23 mouse cellular contexts compared by ENCODE assay signal in genomic region chr12:24460406-24460805, GRCm38 (mm10). TPM values are rescaled to one million over a fixed set of nuclear protein-coding genes. Genes with fewer than 3 reads are reported as not detected.
DNase-seq lines count a peak whose midpoint lies in the region; ATAC-seq lines count a peak whose summit lies in the region.
"Had no signal": no experiment of that assay in that cellular context is flagged by ENCODE, and none has a peak within 500 bp of the region (broad histone marks: within the 10 kb centered on the region; RNA-seq: fewer than 3 reads in every experiment).

No protein-coding gene starts in this region.

- no peaks in the 10 kb centered on the region for H3K9me3 ChIP-seq in kidney, embryonic 14.5 days (ENCODE audit: control insufficient read depth, low read length)
- H3K9me3 ChIP-seq: embryonic facial prominence, embryonic 13.5 days; forebrain, embryonic 12.5 days; G1E; heart, embryonic 15.5 days; intestine, embryonic 15.5 days had no signal

- WGBS in kidney, embryonic 14.5 days = 60% methylated on average over 10 of the region's 10 CpGs

- no peaks in the 10 kb centered on the region for H3K4me1 ChIP-seq in kidney, embryonic 14.5 days (ENCODE audit: control insufficient read depth, insufficient read depth, low read length)
- H3K4me1 ChIP-seq: embryonic facial prominence, embryonic 13.5 days; forebrain, embryonic 12.5 days; heart, embryonic 15.5 days; hindbrain, embryonic 10.5 days; intestine, embryonic 15.5 days had no signal

- ATAC-seq in kidney, embryonic 14.5 days (ENCODE audit: low FRiP score, low TSS enrichment) = no peak
- ATAC-seq: CD4-positive, CD25-positive, alpha-beta regulatory T cell, adult 4 months; forebrain, embryonic 16.5 days; intestine, embryonic 15.5 days had no signal

- peak; percentile 36 to 64 for DNase-seq in adrenal gland, adult (ENCODE audit: inconsistent age in 2 of 2, low spot score in 1 of 2)
- no peak for DNase-seq in adrenal gland, postnatal 4 days (ENCODE audit: low spot score in 2 of 2)
- DNase-seq in kidney, adult 11 months = peak; percentile 6
- DNase-seq in kidney, adult 18-20 months = no peak
- DNase-seq in kidney, postnatal 14 days = peak; percentile 21
- no peak for DNase-seq in thymus, postnatal 25 days
- DNase-seq: B cell, adult 2 months; cerebellum, adult 11-12 months; cerebellum, adult 9-11 months; cerebellum, postnatal 36 days; gastrocnemius, postnatal 10 days; heart, adult 2 months had no signal

- H3K27ac ChIP-seq in kidney, embryonic 14.5 days (ENCODE audit: low read depth, low read length) = no peak overlapping the region
- H3K27ac ChIP-seq: embryonic facial prominence, embryonic 13.5 days; forebrain, embryonic 12.5 days; heart, adult 2 months; heart, embryonic 15.5 days; hindbrain, embryonic 10.5 days; hindbrain, embryonic 14.5 days; intestine, embryonic 15.5 days had no signal

- no peak overlapping the region for H3K9ac ChIP-seq in kidney, embryonic 14.5 days (ENCODE audit: low read depth, low read length)
- H3K9ac ChIP-seq: embryonic facial prominence, embryonic 13.5 days; forebrain, embryonic 12.5 days; heart, embryonic 15.5 days; hindbrain, embryonic 14.5 days; intestine, embryonic 15.5 days had no signal

- no peak overlapping the region for H3K4me2 ChIP-seq in kidney, embryonic 14.5 days (replicated peaks; ENCODE audit: low read depth, low read length)
- H3K4me2 ChIP-seq: embryonic facial prominence, embryonic 13.5 days; forebrain, embryonic 12.5 days; heart, embryonic 11.5 days; heart, embryonic 15.5 days; hindbrain, embryonic 14.5 days; intestine, embryonic 15.5 days had no signal

- no peaks in the 10 kb centered on the region for H3K36me3 ChIP-seq in kidney, embryonic 14.5 days (ENCODE audit: control insufficient read depth, insufficient read depth, low read length)
- H3K36me3 ChIP-seq: embryonic facial prominence, embryonic 13.5 days; forebrain, embryonic 12.5 days; G1E; heart, embryonic 15.5 days; hindbrain, embryonic 10.5 days; intestine, embryonic 15.5 days had no signal

- no peaks in the 10 kb centered on the region for H3K27me3 ChIP-seq in kidney, embryonic 14.5 days (ENCODE audit: control insufficient read depth, insufficient read depth, low read length)
- H3K27me3 ChIP-seq: embryonic facial prominence, embryonic 13.5 days; forebrain, embryonic 12.5 days; heart, embryonic 15.5 days; intestine, embryonic 15.5 days had no signal

- H3K4me3 ChIP-seq in kidney, embryonic 14.5 days (ENCODE audit: low read length) = no peak overlapping the region
- H3K4me3 ChIP-seq: embryonic facial prominence, embryonic 13.5 days; forebrain, embryonic 12.5 days; heart, adult 2 months; heart, embryonic 15.5 days; hindbrain, embryonic 10.5 days; intestine, embryonic 15.5 days had no signal

RNA-seq across cellular contexts. Expression of gene Taf1b, which starts 37.8 kb away (rescaled TPM):
- 10 to 100 TPM; 20.1 to 25.2 TPM for total RNA-seq in adrenal gland, postnatal 4 days (2021)
- 29.1 and 34.3 TPM in 2 replicates for polyA plus RNA-seq in kidney, embryonic 14.5 days (2014; fragmentation: Nextera tagmentation; extraction: Ambion mirVana)

Comparison
In these comparisons a context has a peak if more than half of its experiments do, and no peak if none do; other contexts are left out.
1. DNase-seq: peak in adrenal gland, adult (2 of 2), kidney, adult 11 months (single experiment) and kidney, postnatal 14 days (single experiment); none in adrenal gland, postnatal 4 days (0 of 2), kidney, adult 18-20 months (single experiment) and thymus, postnatal 25 days (single experiment).